Mouse (Mus musculus) embryonic facial prominence, embryonic 12.5 days (tissue): ENCODE results near the gene Sergef. TPM values are rescaled to one million over a fixed set of nuclear protein-coding genes. Genes with fewer than 3 reads are reported as not detected.

Experiments used
- ATAC-seq: fragments of 200-750 bp; cut with Nextera tagmentation; 2 replicates; pipeline ENCODE4 v1.8.0; 2017; ENCODE audit not compliant: insufficient number of reproducible peaks, insufficient read depth, low FRiP score, low TSS enrichment
- H3K27ac ChIP-seq: fragments of 300-500 bp; sonication (generic); 2 replicates; pipeline ENCODE4 v1.5.1; 2016; ENCODE audit warnings: mild to moderate bottlenecking
- H3K27me3 ChIP-seq: fragments of 300-500 bp; sonication (generic); 2 replicates; pipeline ENCODE4 v1.6.1; 2016; ENCODE audit warnings: mild to moderate bottlenecking, moderate library complexity
- H3K36me3 ChIP-seq: fragments of 300-500 bp; sonication (generic); 2 replicates; pipeline ENCODE4 v1.6.1; 2016; ENCODE audit warnings: mild to moderate bottlenecking
- H3K4me1 ChIP-seq: fragments of 300-500 bp; sonication (generic); 2 replicates; pipeline ENCODE4 v1.6.1; 2016
- H3K4me2 ChIP-seq: fragments of 300-500 bp; sonication (generic); replicated peaks from 2 replicates; pipeline ENCODE4 v1.6.1; 2016; ENCODE audit warnings: mild to moderate bottlenecking, moderate library complexity
- H3K4me3 ChIP-seq: fragments of 300-500 bp; sonication (generic); 2 replicates; pipeline ENCODE4 v1.5.1; 2016; ENCODE audit warnings: mild to moderate bottlenecking
- H3K9ac ChIP-seq: fragments of 300-500 bp; sonication (generic); 2 replicates; pipeline ENCODE4 v1.6.1; 2016; ENCODE audit warnings: mild to moderate bottlenecking, moderate library complexity
- H3K9me3 ChIP-seq: fragments of 300-500 bp; sonication (generic); 2 replicates; pipeline ENCODE4 v1.6.1; 2016; ENCODE audit warnings: mild to moderate bottlenecking, moderate library complexity
- WGBS: fragments of 180-500 bp; shearing (Covaris S2); methylation state at CpG from one replicate; pipeline ENCODE4 v1.1.7; 2016; 5-methylcytosine and 5-hydroxymethylcytosine counted together
- polyA plus RNA-seq: library from polyadenylated mRNA; unstranded; fragments of >200 nt; fragmentation: Nextera tagmentation; extraction: Ambion mirVana; gene quantifications from 2 replicates; pipeline ENCODE4 v1.2.1, GENCODE M21; 2016

Gene Sergef
- polyA plus RNA-seq, 1 experiment from 2014 or later, result 14.1 TPM

GRCm38 (mm10) chr7:46484223-46484622 lies 155.4 kb downstream of the Sergef start:
- 72% methylated on average over 6 of the region's 6 CpGs for WGBS
- no peak for ATAC-seq
- H3K4me1 ChIP-seq, result peaks cover 15% of the 10 kb centered on the region; the same call in 1 of the 2 replicates
- H3K27me3 ChIP-seq, result no peaks in the 10 kb centered on the region
- H3K4me2 ChIP-seq, result no peak overlapping the region
- no peaks in the 10 kb centered on the region for H3K9me3 ChIP-seq
- no peak overlapping the region for H3K4me3 ChIP-seq
- no peak overlapping the region for H3K9ac ChIP-seq
- no peak overlapping the region for H3K27ac ChIP-seq
- H3K36me3 ChIP-seq, result no peaks in the 10 kb centered on the region

- Histone ChIP-seq H3K27me3 (no peaks in the 10 kb centered on the region), H3K27ac (no peak overlapping the region), H3K4me3 (no peak overlapping the region), H3K4me1 (peaks cover 15% of the 10 kb centered on the region; the same call in 1 of the 2 replicates), H3K9me3 (no peaks in the 10 kb centered on the region), H3K36me3 (no peaks in the 10 kb centered on the region), H3K4me2 (no peak overlapping the region), H3K9ac (no peak overlapping the region)
- ATAC-seq, result no peak
- 61% methylated on average over 10 of the region's 10 CpGs for WGBS
Measured at GRCm38 (mm10) chr7:46483050-46483449, 156.6 kb downstream of the Sergef start.

GRCm38 (mm10) chr7:46482099-46482531 lies 157.5 kb downstream of the Sergef start:
- Histone ChIP-seq H3K9ac (no peak overlapping the region), H3K4me3 (no peak overlapping the region), H3K9me3 (no peaks in the 10 kb centered on the region), H3K36me3 (no peaks in the 10 kb centered on the region), H3K27me3 (no peaks in the 10 kb centered on the region), H3K27ac (no peak overlapping the region), H3K4me2 (no peak overlapping the region), H3K4me1 (peaks cover 15% of the 10 kb centered on the region; the same call in 1 of the 2 replicates)
- no peak for ATAC-seq
- WGBS, result 74% methylated on average over 2 of the region's 2 CpGs

- no peaks in the 10 kb centered on the region for H3K36me3 ChIP-seq
- no peak overlapping the region for H3K4me3 ChIP-seq
- no peak for ATAC-seq
- 69% methylated on average over 6 of the region's 6 CpGs for WGBS
- peaks cover 15% of the 10 kb centered on the region; the same call in 1 of the 2 replicates for H3K4me1 ChIP-seq
- H3K27ac ChIP-seq, result no peak overlapping the region
- no peak overlapping the region for H3K9ac ChIP-seq
- H3K9me3 ChIP-seq, result no peaks in the 10 kb centered on the region
- H3K27me3 ChIP-seq, result no peaks in the 10 kb centered on the region
- no peak overlapping the region for H3K4me2 ChIP-seq
Measured at GRCm38 (mm10) chr7:46479793-46480192, 159.8 kb downstream of the Sergef start.

- ATAC-seq, result no peak
- Histone ChIP-seq H3K9ac (no peak overlapping the region), H3K4me2 (no peak overlapping the region), H3K36me3 (no peaks in the 10 kb centered on the region), H3K4me1 (peaks cover 7% of the 10 kb centered on the region; the same call in 1 of the 2 replicates), H3K9me3 (no peaks in the 10 kb centered on the region), H3K4me3 (no peak overlapping the region), H3K27me3 (no peaks in the 10 kb centered on the region), H3K27ac (no peak overlapping the region)
- WGBS, result 94% methylated on average over 3 of the region's 3 CpGs
Measured at GRCm38 (mm10) chr7:46477456-46477855, 162.2 kb downstream of the Sergef start.

- ATAC-seq, result no peak
- 90% methylated on average over 5 of the region's 5 CpGs for WGBS
- no peaks in the 10 kb centered on the region for H3K9me3 ChIP-seq
- no peaks in the 10 kb centered on the region for H3K27me3 ChIP-seq
- no peaks in the 10 kb centered on the region for H3K36me3 ChIP-seq
- H3K4me2 ChIP-seq, result no peak overlapping the region
- H3K27ac ChIP-seq, result no peak overlapping the region
- no peaks in the 10 kb centered on the region for H3K4me1 ChIP-seq
- H3K9ac ChIP-seq, result no peak overlapping the region
- no peak overlapping the region for H3K4me3 ChIP-seq
Measured at GRCm38 (mm10) chr7:46475464-46475863, 164.1 kb downstream of the Sergef start.

- H3K27me3 ChIP-seq, result no peaks in the 10 kb centered on the region
- H3K9me3 ChIP-seq, result no peaks in the 10 kb centered on the region
- H3K36me3 ChIP-seq, result no peaks in the 10 kb centered on the region
- no peak overlapping the region for H3K27ac ChIP-seq
- ATAC-seq, result no peak
- no peaks in the 10 kb centered on the region for H3K4me1 ChIP-seq
- no peak overlapping the region for H3K4me3 ChIP-seq
- no peak overlapping the region for H3K4me2 ChIP-seq
- 24% methylated on average over 9 of the region's 9 CpGs for WGBS
- no peak overlapping the region for H3K9ac ChIP-seq
Measured at GRCm38 (mm10) chr7:46473141-46473540, 166.5 kb downstream of the Sergef start.

GRCm38 (mm10) chr7:46471054-46471737 lies 168.4 kb downstream of the Sergef start:
- H3K27ac ChIP-seq, result no peak overlapping the region
- H3K27me3 ChIP-seq, result no peaks in the 10 kb centered on the region
- ATAC-seq, result no peak
- H3K36me3 ChIP-seq, result no peaks in the 10 kb centered on the region
- no peak overlapping the region for H3K4me3 ChIP-seq
- no peaks in the 10 kb centered on the region for H3K4me1 ChIP-seq
- no peak overlapping the region for H3K9ac ChIP-seq
- H3K9me3 ChIP-seq, result no peaks in the 10 kb centered on the region
- WGBS, result 59% methylated on average over 7 of the region's 7 CpGs
- H3K4me2 ChIP-seq, result no peak overlapping the region

- H3K27me3 ChIP-seq, result no peaks in the 10 kb centered on the region
- H3K4me2 ChIP-seq, result no peak overlapping the region
- H3K4me1 ChIP-seq, result no peaks in the 10 kb centered on the region
- H3K4me3 ChIP-seq, result no peak overlapping the region
- no peak for ATAC-seq
- no peaks in the 10 kb centered on the region for H3K36me3 ChIP-seq
- H3K9ac ChIP-seq, result no peak overlapping the region
- no peak overlapping the region for H3K27ac ChIP-seq
- WGBS, result 89% methylated on average over 3 of the region's 3 CpGs
- no peaks in the 10 kb centered on the region for H3K9me3 ChIP-seq
Measured at GRCm38 (mm10) chr7:46469542-46469941, 170.1 kb downstream of the Sergef start.

- Histone ChIP-seq H3K27me3 (no peaks in the 10 kb centered on the region), H3K36me3 (no peaks in the 10 kb centered on the region), H3K9me3 (no peaks in the 10 kb centered on the region), H3K9ac (no peak overlapping the region), H3K27ac (no peak overlapping the region), H3K4me2 (no peak overlapping the region), H3K4me3 (no peak overlapping the region), H3K4me1 (no peaks in the 10 kb centered on the region)
- WGBS, result 83% methylated on average over 7 of the region's 7 CpGs
- no peak for ATAC-seq
Measured at GRCm38 (mm10) chr7:46466422-46466981, 173.1 kb downstream of the Sergef start.

- no peak overlapping the region for H3K9ac ChIP-seq
- WGBS, result 81% methylated on average over 8 of the region's 8 CpGs
- no peak for ATAC-seq
- H3K27me3 ChIP-seq, result no peaks in the 10 kb centered on the region
- no peaks in the 10 kb centered on the region for H3K9me3 ChIP-seq
- no peaks in the 10 kb centered on the region for H3K36me3 ChIP-seq
- H3K4me2 ChIP-seq, result no peak overlapping the region
- no peak overlapping the region for H3K27ac ChIP-seq
- no peak overlapping the region for H3K4me3 ChIP-seq
- no peaks in the 10 kb centered on the region for H3K4me1 ChIP-seq
Measured at GRCm38 (mm10) chr7:46463136-46463535, 176.5 kb downstream of the Sergef start.

- Histone ChIP-seq H3K4me1 (no peaks in the 10 kb centered on the region), H3K9ac (no peak overlapping the region), H3K9me3 (no peaks in the 10 kb centered on the region), H3K4me3 (no peak overlapping the region), H3K4me2 (no peak overlapping the region), H3K27ac (no peak overlapping the region), H3K36me3 (no peaks in the 10 kb centered on the region), H3K27me3 (no peaks in the 10 kb centered on the region)
- no peak for ATAC-seq
- WGBS, result 59% methylated on average over 8 of the region's 8 CpGs
Measured at GRCm38 (mm10) chr7:46462287-46462686, 177.3 kb downstream of the Sergef start.
